Mouse (Mus musculus) adrenal gland, postnatal 36 days (tissue): ENCODE results near the gene Pi4ka. TPM values are rescaled to one million over a fixed set of nuclear protein-coding genes. Genes with fewer than 3 reads are reported as not detected.
"Not testable (repeated sequence)": the region's sequence is repeated elsewhere in the genome, so short reads cannot be mapped to it uniquely, and the experiment has no call there.

Source experiments
- DNase-seq, 2 experiments: peaks; one replicate each; pipeline ENCODE4 v3.0.0; 2021; ENCODE audit warnings: mixed read lengths in 1 of 2
- total RNA-seq, 2 experiments: library from RNA; stranded (reverse); gene quantifications; 2 replicates each; pipeline ENCODE4 v1.2.3; 2021

Pi4ka gene
- total RNA-seq, 2 experiments from 2014 or later, result 90.6 to 97.2 TPM

- peak; percentile 97 to 99 for DNase-seq
Observed at GRCm38 (mm10) chr16:17232794-17233701, 173.1 kb downstream of the Pi4ka start, which contains the start of gene Hic2. TSS of gene Hic2 (plus strand) at chr16:17233572.

DNA sequence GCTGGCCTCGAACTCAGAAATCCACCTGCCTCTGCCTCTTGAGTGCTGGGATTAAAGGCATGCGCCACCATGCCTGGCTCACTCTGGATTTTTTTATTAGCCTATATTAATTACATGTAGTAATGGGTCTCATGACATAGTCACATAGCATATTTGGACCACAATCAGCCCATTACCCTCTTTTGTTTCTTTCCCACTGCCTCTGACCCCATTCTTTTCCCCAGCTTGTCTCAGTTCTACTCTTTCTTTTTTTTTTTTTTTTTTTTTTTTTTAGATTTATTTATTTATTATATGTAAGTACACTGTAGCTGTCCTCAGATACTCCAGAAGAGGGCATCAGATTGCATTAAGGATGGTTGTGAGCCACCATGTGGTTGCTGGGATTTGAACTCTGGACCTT is 174.6 kb downstream of the Pi4ka start:
- not testable (repeated sequence) for DNase-seq

Other genes with a start within 250 kb of the Pi4ka start
- gene Ube2l3, start 203.7 kb downstream of the Pi4ka start, total RNA-seq, result 100 to 1,000 TPM; 219 to 220 TPM
- not detected for gene Rimbp3, start 197.7 kb downstream of the Pi4ka start, total RNA-seq
- 1 to 10 TPM; 2.9 to 3.1 TPM for gene Hic2, start 172.7 kb downstream of the Pi4ka start, total RNA-seq
- 1 to 10 TPM; 8.6 to 9.3 TPM for gene Tmem191c, start 130.2 kb downstream of the Pi4ka start, total RNA-seq
- gene Serpind1, start 74.9 kb downstream of the Pi4ka start, total RNA-seq, result under 1 TPM; 0.40 to 0.63 TPM
- gene Snap29, start 328 bp downstream of the Pi4ka start, total RNA-seq, result 10 to 100 TPM; 27.3 to 30.2 TPM
- 10 to 100 TPM; 30.4 to 38.1 TPM for gene Crkl, start 45.7 kb upstream of the Pi4ka start, total RNA-seq
- 1 to 10 TPM; 6.5 to 8.5 TPM for gene Aifm3, start 83.3 kb upstream of the Pi4ka start, total RNA-seq
- gene Lztr1, start 102.4 kb upstream of the Pi4ka start, total RNA-seq, result 10 to 100 TPM; 56.1 to 59.9 TPM
- 10 to 100 TPM; 31.4 to 39.4 TPM for gene Thap7, start 124.8 kb upstream of the Pi4ka start, total RNA-seq
- gene Lrrc74b, start 154.9 kb upstream of the Pi4ka start, total RNA-seq, result not detected
- gene P2rx6, start 155.6 kb upstream of the Pi4ka start, total RNA-seq, result 1 to 10 TPM; 1.4 TPM
- 10 to 100 TPM; 10.1 to 17.8 TPM for gene Slc7a4, start 176.9 kb upstream of the Pi4ka start, total RNA-seq
- 10 to 100 TPM; 24.5 to 28.1 TPM for gene Smpd4, start 213.0 kb upstream of the Pi4ka start, total RNA-seq
- 1 to 10 TPM; 1.5 to 2.5 TPM for gene Ccdc74a, start 240.2 kb upstream of the Pi4ka start, total RNA-seq